Mouse (Mus musculus) T-cell, adult 2 months (primary cell): Measurements from ENCODE around the gene Cbln4.

Experiments used
- DNase-seq: peaks from one replicate; pipeline ENCODE4 v3.0.0; 2022; ENCODE audit warnings: low spot score

Gene Cbln4

DNA sequence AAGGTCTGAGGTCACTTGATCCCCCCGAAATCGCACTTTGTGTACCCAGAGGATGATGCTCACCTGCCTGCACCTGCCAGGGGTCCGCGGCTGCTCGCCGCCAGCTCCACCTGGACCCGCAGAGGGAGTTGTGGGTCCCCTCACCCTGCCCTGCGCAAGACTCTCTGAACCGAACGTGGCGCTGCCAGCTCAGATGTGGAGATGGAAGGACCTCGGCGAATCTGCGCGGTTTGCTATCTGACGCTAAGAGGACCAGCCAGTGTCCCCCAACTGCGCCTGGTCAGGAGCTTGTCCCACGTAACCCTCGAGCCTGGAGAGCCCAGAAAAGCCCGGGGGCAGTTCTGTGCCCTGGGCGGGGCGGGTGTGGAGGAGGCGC lies at the start of gene Cbln4:
Cbln4 (minus strand) TSS at position 232 of the 376 bp plus-strand sequence.
- no peak for DNase-seq

DNA sequence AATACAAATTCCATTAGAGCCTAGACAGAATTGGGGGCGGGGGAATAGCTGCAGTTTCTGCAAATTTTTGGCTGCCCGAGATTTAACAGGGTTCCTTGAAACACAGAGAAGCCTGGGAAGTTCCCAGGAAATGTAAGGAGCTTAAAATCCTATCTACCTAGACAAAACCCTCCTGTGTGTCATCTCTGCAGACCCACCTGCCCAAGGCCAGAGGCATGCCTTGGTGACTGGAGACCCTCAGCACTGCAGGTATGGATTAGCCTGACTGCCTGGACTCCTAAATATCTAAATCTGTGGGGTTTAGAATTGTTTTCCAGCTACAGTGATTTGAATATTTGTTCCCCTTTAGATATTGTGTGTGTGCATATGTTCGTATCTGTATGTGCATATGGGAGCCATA lies 35.3 kb upstream of the Cbln4 start:
- DNase-seq = no peak

DNA sequence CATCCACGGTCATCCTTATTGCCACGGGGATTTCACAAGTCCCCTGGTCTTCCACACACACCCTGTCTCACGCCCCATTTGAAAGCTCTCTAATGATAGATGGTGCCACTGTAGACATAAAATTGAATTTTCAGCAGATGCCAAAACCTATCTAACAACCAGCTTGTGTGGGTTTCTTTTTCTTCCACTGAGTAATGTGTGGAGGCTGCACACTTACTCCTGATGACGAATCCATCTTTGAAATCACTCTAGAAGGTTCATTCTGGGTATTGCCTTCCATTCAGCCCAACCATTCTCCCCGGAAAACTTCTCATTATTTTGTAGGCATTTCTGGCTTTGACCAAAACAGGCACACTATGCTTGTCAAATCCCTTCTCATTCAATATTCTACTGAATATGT lies 33.0 kb upstream of the Cbln4 start:
- no peak for DNase-seq

DNA sequence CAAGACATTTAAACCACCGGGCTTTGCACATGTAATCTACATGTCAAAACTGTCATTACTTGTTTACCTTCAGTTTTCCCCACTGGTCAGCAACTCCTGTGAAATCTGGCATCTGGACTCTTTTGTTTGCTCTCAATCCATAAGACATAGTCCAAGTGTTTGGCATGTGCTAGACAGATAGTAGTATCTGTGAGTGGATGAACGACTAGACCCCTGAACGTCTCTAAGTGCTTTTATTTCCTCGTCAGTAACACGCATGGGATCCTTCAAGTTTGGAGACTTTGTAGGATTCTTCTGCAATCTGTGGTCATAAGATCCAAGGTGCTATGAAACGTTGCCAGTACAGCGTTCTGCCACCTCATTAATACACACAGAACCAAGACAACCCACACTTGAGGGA lies 19.6 kb upstream of the Cbln4 start:
- no peak for DNase-seq

DNA sequence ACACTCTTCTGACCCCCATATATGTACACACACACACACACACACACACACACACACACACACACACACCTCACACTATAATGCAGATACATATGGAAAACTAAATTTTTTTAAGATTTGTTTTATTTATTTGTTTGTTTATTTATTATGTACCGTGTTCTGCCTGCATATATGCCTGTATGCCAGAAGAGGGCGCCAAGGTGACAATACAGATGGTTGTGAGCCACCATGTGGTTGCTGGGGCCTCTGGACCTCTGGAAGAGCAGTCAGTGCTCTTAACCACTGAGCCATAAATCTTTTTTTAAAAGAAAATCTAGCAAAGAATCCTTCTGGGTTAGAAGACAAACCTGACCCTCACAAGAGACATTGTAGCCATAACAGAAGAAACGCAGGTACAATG lies 16.5 kb upstream of the Cbln4 start:
- DNase-seq = no peak

DNA sequence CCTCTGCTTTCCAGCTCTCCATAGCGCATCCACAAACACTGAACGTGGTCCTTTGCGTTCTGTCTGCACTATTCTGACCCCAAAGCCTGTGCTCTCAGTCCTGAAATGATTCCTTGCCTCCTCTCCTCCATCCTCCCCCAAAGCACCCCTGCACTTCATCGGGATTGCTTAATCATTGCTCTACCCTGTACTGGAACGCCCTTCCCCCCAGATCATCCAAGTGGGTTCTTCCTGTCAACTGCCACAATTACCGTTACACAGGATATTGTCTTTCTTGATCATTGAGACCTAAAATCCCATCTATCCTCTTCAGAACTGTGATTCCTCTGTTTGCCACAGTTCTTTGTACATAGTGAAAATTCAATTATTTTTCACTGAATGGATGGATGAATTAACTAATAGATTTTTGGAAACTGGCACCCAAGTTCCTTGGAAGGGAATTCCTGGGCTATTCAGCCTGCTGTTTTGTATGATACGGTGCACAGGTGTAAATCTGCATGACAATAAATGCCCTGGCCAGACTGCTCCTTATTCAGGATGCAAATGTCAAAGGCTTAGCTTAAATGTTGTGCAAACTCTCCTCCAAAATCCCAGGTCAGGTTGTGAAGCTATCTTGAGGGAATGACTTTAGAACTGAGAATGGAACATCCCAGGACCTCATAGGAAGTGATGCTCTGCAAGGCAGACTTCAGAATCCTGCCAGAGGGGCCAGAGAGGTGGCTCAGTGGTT lies 15.8 kb upstream of the Cbln4 start:
- DNase-seq = no peak

DNA sequence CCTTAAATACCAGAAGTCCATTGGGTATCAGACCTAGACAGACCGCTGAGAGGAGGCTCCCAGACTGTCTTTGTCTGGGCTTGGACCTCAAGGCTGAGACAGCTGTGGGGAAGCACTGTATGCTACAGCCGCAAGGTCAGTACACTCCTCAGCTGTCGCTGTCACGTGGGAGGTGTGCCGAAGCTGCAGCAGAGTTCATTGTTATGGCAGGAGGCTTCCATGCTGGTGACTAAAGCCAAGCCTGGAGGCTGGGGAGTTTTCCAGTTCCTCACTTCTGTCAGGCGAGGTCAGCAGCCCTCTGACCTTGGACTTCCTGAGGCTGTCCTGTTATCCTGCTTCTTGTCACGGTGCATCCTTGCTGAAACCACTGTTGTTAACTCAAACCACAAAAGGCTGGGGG lies 2.7 kb upstream of the Cbln4 start:
- DNase-seq = no peak

DNA sequence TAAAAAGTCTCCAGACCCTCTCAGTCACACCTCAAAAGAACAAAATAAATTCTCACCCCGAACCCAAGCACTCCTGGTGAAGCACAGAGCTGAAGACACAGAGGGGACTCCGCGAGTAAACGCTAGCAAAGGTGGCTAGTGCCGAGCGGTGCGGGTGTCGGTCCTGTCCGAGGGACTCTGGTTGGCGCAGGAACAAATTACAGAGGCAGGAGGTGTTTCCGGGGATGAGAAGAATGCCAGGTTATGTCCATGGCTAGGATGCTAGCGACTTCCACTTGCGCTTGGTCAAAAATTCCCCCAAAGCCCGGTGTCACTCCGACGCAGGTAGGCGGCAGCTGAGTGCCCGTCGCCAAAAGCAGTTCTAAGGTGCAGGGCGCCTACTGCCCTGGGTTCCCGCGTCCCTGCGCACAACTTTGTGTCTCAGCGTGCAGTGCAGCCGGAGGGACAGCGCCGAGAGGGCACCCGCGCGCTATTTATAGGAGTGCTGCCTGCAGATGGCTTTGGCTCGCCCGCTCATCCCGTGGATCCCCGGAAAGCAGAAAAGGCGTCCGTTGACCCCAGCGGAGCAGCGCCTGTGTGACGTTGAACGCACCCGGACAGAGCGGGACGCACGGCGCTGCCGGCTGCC lies 545 bp downstream of the Cbln4 start:
- no peak for DNase-seq

DNA sequence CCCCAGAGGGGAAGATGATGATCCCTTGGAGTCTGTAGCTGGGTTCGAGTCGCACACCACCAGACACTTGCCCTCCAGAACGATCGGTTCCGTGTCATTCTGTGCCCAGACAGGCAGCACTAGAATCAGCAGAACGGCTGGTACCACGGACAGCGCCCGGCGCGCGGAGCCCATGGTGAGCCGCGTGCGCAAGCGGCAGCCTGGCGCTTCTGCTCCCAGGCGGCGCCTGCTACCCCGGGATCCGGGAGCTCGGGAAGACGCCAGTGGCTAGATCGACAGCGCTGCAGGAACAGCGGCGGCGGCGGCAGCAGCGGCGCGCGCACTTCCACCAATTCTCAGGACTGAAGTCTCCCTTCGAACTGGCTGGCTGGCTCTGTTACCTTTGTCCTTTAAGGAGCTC lies 1.1 kb downstream of the Cbln4 start:
- DNase-seq = no peak

DNA sequence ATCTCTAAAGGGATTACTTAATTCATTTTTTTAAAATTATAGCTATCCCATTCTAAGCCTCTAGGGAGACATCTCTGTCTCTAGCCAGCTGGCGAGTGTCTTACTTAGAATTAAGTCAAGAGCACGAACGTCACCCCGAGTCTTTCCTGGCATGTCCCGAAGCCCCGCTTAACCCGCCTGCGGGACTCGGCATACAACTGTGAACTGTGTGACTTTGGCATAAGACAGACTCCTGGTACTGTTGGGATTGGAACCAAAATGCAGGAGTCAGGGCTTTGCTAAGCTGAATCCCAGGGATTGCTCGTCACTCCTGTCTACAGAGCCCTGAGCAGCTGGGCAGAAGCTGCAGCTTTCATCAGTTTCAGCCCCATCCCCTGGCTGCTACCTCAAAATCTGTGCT lies 2.4 kb downstream of the Cbln4 start:
- no peak for DNase-seq

DNA sequence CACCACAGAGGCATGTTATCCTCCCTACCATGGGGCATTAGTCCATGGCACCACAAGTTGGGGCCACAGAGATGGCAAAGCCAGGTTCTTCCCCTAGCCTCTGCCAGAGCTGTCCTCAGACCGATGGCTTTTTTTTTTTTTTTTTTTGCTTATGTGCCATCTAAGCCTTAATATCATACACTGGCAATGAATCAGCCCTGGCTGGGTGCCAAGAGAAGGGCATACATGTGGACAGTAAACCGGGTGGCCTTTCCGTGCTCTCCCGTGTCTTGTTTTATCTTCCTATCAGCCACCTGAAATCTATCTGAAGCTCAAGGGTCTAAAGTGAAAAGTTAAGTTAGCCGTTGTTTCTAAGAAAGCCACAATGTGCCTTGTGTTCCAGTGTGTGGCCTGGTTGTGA lies 3.7 kb downstream of the Cbln4 start:
- no peak for DNase-seq

DNA sequence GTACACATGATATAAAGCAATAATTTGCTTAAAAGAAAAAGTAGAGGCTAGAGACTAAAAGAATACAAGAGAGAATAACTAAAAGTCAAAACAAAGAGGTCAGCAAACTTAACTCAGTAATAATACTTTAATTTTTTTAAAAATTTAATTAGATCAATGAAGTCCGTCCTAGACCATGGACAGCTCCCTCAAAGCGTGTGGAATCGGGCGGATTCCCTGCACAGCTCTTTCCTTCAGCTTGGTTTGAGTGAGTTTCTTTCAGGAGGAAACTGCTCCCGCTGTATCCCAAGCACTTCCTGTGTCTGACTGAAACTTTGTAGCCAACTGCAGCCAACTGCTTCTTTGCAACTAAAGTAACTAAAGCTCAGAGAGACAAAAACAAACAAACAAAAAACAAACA lies 9.0 kb downstream of the Cbln4 start:
- DNase-seq = no peak

DNA sequence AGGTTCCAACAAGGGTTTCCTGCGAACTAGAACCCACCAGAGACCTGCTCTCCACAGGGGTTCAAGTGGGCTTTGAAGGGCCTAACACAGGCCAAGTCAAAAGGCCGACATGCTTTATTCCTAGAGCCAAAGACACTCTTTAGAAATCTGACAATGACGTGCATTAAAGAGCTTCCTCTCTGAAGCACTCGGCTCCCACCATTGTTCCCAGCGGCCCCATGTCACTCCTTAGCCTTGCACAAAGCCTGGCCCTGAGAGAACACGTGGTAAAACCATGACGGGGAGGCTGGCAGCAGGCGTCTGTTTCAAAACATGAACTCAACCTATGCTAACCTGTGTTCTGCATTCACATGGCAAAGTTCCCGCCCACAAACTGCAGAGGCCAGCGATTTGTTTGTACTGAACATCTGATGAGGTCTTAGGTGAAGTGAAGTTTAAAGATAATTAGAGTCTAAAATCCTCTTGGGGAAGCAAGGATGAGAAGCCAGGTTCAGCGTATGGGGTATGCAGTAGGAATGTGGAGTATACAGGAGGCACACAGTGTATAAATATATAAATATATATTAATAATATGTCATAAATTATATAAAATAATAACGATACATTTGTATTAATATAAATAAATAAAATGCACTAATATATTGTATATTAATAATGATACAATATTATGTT lies 17.7 kb downstream of the Cbln4 start:
- no peak for DNase-seq

DNA sequence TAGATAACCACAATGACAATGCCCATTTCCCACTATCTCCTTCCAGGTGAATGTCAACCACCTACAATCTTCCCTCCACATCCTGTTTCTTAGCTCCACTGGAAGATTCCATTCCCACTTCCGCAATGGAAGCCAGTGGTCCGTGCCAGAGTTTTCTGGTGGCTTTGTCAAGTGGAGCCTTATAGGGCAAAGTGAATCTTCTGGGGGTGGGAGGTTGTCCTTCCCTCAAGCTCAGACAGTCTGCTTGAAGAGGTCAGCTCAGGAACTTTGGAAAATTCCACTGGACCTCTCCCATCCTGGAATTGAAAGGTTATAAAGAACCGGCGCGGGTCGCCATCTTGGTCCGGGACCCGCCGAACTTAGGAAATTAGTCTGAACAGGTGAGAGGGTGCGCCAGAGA lies 36.5 kb downstream of the Cbln4 start:
- no peak for DNase-seq

DNA sequence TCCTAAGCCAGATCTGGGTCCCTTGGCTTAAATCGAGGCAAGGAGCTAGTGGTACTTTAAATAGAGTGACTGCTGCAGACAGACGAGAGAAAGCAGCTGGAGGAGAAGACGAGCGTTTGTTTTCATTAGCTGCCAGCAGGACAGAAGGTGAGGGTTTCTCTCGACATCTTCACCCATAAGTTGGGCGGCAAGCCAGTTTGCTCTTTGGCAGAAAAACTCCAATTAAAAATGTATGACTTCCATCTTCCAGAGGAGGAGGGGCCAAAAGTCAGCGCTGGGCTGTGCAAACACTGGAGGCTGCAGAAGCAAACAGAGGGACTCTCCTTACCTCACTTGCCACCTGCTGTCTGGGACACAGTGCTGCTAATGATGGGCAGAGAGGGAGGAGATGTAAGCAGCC lies 37.3 kb downstream of the Cbln4 start:
- no peak for DNase-seq

DNA sequence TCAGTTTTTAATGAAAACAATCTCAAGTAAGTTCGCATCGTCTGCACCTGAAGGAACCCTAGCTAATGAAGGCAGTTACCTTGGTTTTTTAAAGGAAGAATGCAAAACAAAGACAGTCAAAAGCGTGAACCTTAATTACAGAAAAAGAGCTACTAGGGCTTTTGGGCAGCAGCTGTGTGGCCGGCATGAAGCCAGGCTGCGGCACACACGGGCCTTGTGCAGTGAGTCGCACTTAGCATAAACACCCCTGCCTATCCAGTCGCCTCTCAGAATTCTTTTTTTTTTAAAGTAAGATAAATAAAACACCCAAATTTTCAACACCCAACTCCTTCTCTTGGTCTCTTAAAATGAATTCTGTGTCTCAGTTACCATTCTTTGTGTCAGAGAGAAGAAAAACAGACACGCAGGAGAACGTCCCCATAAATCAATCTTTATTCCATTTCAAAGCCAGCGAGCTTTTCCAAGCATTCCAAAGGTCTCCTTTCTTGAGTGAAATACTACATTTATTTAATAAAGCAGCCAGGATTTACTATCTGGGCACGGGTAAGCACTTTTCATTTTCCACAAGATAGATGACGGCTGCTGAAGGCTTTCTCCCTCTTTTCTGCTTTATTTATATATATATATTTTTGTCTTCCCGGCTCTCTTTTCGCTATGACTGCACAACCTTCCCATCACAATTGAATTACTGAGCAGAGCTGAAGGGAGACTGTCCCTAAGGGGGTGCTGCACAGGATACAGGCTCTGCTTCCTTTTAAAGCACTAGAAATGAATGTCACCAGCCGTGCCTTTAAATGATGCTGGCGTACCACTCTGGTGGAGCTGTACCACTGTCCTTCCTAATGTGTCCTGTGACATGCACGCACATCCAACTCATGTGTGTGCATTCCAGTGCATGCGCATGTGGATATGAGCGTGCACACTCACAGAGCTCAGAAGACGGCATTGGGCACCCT lies 39.0 kb downstream of the Cbln4 start:
- no peak for DNase-seq

DNA sequence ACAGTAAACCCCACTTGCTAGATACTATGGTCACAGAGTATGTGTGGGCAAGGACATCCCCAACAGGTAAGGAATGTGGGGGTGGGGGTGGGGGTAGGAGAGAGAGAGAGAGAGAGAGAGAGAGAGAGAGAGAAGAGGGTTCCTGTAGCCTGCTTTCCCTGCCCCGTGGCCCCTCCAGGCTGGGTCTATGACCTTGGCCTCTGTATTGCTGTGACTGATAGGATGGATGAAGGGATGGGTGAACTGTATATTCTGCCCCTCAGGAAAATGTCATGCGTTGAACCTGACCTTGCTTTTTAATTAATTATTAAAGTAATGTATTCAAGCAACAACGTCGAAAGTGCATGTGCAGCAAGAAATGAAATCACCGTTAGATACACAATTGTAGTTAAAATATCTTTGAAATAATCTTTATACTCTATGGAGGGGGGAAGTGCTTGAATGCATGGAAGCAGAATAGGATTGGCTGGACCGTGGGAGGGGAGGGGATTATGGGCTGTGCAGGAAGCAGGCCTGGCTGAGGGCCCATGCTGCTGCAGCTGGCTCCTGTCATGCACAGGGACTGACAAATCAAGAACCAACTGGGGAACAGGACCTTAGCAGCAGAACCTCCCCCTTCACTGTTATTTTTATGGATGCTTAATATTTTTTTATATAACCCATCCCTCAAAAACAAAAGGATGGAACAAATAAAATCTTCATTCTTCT lies 46.1 kb downstream of the Cbln4 start:
- no peak for DNase-seq

DNA sequence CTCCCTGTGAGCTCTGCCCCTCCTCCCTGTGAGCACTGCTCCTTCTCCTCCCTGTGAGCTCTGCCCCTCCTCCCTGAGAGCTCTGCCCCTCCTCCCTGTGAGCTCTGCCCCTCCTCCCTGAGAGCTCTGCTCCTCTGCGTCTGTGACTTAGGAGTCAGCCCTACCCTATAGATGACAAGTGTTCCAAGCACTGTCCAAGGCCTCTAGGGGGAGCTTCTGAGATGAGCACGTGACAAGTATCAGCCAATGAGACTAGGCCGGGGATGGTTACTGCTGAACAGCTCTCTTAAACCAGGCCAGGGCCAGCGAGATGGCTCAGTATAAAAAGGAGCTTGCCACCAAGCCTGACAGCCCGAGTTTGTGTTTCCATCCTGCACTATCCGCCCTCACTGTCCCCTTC lies 48.4 kb downstream of the Cbln4 start:
- no peak for DNase-seq

DNA sequence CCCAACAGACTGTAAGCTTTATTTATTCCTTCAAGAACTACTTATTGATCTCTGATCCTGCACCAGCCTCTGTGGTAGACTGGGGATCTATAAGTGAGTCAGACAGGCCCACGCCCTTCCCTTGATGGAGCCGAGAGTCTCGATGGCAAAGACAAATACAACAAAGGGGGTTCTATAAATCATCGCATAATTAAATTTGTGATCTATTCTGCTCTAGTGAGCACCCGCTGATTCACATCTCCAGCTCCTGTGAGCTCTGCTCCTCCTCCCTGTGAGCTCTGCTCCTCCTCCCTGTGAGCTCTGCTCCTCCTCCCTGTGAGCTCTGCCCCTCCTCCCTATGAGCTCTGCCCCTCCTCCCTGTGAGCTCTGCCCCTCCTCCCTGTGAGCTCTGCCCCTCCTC lies 49.0 kb downstream of the Cbln4 start:
- DNase-seq = no peak

DNA sequence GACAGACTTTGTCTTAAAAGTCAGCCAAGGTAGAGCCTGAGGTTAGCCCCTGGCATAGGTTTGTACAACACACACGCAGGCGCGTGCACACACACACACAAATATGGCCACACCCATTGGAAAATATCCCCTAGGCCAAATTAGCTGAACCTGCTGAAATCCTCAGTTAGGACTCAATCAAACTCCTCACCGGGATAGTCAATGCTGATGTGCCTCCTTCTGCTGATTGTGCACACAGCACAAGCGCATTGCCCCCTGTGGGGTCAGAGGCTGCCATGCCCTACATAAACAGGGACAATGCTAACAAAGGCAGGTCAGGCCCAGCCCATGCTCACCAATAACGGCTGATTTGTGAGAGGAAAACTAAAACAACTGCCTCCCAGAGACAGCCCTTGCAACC lies 56.6 kb downstream of the Cbln4 start:
- DNase-seq = no peak
